Mouse (Mus musculus) thymus, adult 2 months (tissue): ENCODE data around the gene Cdk9. TPM values are rescaled to one million over a fixed set of nuclear protein-coding genes. Genes with fewer than 3 reads are reported as not detected.

Experiments
- DNase-seq: peaks from one replicate; pipeline ENCODE4 v3.0.0; 2021
- H3K27ac ChIP-seq: fragments of 200-500 bp; 2 replicates; pipeline ENCODE4 v1.5.1; 2012; ENCODE audit warnings: low read length, control low read depth; ENCODE audit not compliant: control insufficient read depth, insufficient read depth
- H3K27me3 ChIP-seq: fragments of 200-500 bp; 2 replicates; pipeline ENCODE4 v1.6.1; 2012; ENCODE audit warnings: mild to moderate bottlenecking, low read length, moderate library complexity, mixed read lengths; ENCODE audit not compliant: control insufficient read depth, insufficient read depth
- H3K36me3 ChIP-seq: fragments of 200-500 bp; 2 replicates; pipeline ENCODE4 v1.6.1; 2012; ENCODE audit warnings: mild to moderate bottlenecking, low read length, moderate library complexity; ENCODE audit not compliant: control insufficient read depth, insufficient read depth
- H3K4me1 ChIP-seq: fragments of 200-500 bp; replicated peaks from 2 replicates; pipeline ENCODE4 v1.6.1; 2012; ENCODE audit warnings: low read length; ENCODE audit not compliant: control insufficient read depth, insufficient read depth
- H3K4me3 ChIP-seq: fragments of 200-500 bp; 2 replicates; pipeline ENCODE4 v1.5.1; 2012; ENCODE audit warnings: mild to moderate bottlenecking, low read length, control low read depth, moderate library complexity; ENCODE audit not compliant: control insufficient read depth, insufficient read depth
- CTCF ChIP-seq: fragments of 200-500 bp; IDR thresholded peaks from 2 replicates; pipeline ENCODE4 v1.5.1; 2012; ENCODE audit warnings: mild to moderate bottlenecking, control low read depth, low read length, moderate library complexity, borderline replicate concordance; ENCODE audit not compliant: control insufficient read depth, poor library complexity, insufficient read depth; ENCODE audit errors: extremely low read depth
- POLR2A ChIP-seq: fragments of 200-500 bp; IDR thresholded peaks from 2 replicates; pipeline ENCODE4 v1.6.1; 2012; ENCODE audit warnings: mild to moderate bottlenecking, low read length, control low read depth, moderate library complexity; ENCODE audit not compliant: control insufficient read depth, poor library complexity, insufficient read depth; ENCODE audit errors: extremely low read depth
- WGBS: fragments of 180-500 bp; shearing (Covaris S2); methylation state at CpG from one replicate; pipeline ENCODE4 v1.1.7; 2018; 5-methylcytosine and 5-hydroxymethylcytosine counted together
- polyA plus RNA-seq: library from polyadenylated mRNA; depleted of rRNA; stranded (reverse); fragments of >200 nt; gene quantifications from 2 replicates; pipeline ENCODE4 v1.2.3, GENCODE M21; 2012

The Cdk9 gene
- polyA plus RNA-seq, 1 experiment = 239 TPM

DNA sequence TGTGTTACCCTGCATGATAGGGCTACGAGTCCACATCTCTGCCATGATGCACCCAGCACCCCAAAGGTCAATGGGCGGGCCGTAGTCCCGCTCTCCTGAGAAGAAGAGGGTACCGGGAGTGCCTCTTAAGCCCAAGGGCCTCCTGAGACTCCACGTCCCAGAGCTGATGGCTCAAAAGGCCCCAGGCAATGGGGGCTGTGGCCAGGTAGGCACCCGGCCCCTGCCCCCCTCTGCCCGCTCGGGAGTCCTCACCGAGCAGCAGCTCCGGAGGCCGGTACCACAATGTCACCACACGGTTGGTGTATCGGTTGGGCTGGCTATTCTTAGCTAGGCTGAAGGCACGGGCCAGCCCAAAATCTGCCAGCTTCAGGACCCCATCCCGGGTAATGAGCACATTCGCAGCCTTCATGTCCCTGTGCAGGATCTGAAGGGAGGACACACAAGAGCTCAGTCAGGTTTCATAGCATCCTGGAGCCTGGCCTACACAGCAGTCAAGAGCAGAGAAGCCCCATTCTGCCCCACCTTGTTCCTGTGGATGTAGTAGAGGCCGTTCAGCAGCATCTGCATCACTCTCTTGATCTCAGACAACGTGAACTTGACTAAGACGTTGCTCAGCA, 3.2 kb downstream of the Cdk9 start:
- H3K27me3 ChIP-seq = no peaks in the 10 kb centered on the region
- H3K36me3 ChIP-seq = peaks cover 53% of the 10 kb centered on the region
- peaks cover 18% of the 10 kb centered on the region for H3K4me1 ChIP-seq
- H3K4me3 ChIP-seq = no peak overlapping the region
- no peak for DNase-seq
- 88% methylated on average over 20 of the region's 20 CpGs for WGBS
- H3K27ac ChIP-seq = no peak overlapping the region
- TF ChIP-seq CTCF (no peak), POLR2A (no peak)

DNA sequence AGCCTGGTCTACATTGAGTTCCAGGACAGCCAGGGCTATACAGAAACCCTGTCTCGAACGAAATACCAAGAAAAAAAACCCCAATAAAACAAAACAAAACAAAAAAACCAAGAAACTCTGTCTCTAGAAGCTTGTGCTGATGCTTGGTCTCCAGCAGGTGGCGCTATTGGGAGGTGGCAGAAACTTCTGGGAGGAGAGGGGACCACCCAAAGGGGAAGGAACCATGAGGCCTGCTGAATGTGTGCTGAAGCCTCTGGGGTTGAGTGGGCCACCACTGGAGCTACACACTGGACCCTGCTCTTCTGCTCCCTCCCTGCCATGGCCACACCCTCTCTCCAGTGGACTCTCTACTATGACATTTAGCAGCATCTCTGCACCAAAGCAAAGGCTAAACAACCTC, 4.2 kb downstream of the Cdk9 start:
- H3K4me3 ChIP-seq = no peak overlapping the region
- no peak overlapping the region for H3K27ac ChIP-seq
- peaks cover 53% of the 10 kb centered on the region for H3K36me3 ChIP-seq
- WGBS = 13% methylated on average over 3 of the region's 3 CpGs
- peak; percentile 64 for DNase-seq
- H3K4me1 ChIP-seq = peaks cover 8% of the 10 kb centered on the region
- no peak for TF ChIP-seq POLR2A
- TF ChIP-seq CTCF = peak; percentile 68; the same call in 1 of the 2 replicates
- H3K27me3 ChIP-seq = no peaks in the 10 kb centered on the region

GRCm38 (mm10) chr2:32706971-32707370, 5.9 kb downstream of the Cdk9 start:
- peaks cover 7% of the 10 kb centered on the region; the same call in 1 of the 2 replicates for H3K4me1 ChIP-seq
- no peaks in the 10 kb centered on the region for H3K27me3 ChIP-seq
- no peak overlapping the region for H3K4me3 ChIP-seq
- peaks cover 58% of the 10 kb centered on the region for H3K36me3 ChIP-seq
- 95% methylated on average over 6 of the region's 6 CpGs for WGBS
- H3K27ac ChIP-seq = no peak overlapping the region
- DNase-seq = no peak
- TF ChIP-seq POLR2A (no peak), CTCF (no peak)

DNA sequence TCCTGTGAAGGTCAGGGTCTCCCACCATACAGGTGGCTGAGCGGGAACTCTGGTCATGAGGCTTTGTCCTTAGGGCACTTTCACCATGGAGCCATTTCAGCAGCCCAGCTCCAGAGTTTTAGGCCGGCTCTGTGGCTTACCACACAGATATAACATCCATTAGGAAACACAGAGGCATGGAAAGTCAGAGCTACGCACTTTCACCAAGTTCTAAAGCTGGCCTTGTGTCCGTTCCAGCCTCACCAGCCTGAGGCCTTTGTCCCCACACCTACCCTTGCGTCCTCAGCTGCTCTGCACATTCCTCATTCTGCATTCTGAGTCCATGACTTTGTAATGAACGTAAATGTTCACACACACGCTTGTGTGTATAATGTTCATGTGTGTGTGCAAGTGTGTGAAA, 7.9 kb downstream of the Cdk9 start:
- H3K4me1 ChIP-seq = no peaks in the 10 kb centered on the region
- DNase-seq = no peak
- WGBS = 96% methylated on average over 7 of the region's 7 CpGs
- H3K27ac ChIP-seq = no peak overlapping the region
- TF ChIP-seq POLR2A = no peak
- TF ChIP-seq CTCF = no peak
- H3K36me3 ChIP-seq = peaks cover 53% of the 10 kb centered on the region
- no peak overlapping the region for H3K4me3 ChIP-seq
- no peaks in the 10 kb centered on the region for H3K27me3 ChIP-seq

DNA sequence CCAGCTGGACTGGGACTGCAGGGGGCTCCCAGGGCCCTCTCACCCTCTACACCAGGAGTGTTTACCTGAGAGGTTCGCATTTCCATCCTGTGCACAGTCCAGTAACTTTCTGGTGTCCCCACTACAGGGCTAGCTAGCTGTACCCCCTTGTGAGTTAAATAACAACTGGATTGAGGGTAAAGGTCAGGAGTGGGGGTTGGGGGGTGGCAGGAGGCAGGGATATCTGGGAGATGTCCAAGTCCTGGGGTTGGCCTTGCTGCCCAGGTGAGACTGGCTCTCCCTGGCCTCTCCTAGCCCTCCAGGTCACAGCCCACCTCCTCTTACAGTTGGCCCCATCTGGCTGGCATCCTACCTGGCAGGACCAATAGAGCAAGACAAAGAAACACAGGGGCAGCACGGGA, 8.9 kb downstream of the Cdk9 start, which contains the start of gene Fpgs:
Fpgs (minus strand) TSS at position 125 of the 401 bp plus-strand sequence.
- 96% methylated on average over 2 of the region's 2 CpGs for WGBS
- Histone ChIP-seq H3K27ac (no peak within 1 kb of the TSS), H3K4me1 (no peaks in the 10 kb centered on the region), H3K36me3 (peaks cover 44% of the 10 kb centered on the region), H3K27me3 (no peaks in the 10 kb centered on the region), H3K4me3 (no peak within 1 kb of the TSS)
- no peak for DNase-seq
- TF ChIP-seq POLR2A = no peak
- TF ChIP-seq CTCF = no peak

- no peak overlapping the region for H3K4me3 ChIP-seq
- H3K4me1 ChIP-seq = no peaks in the 10 kb centered on the region
- TF ChIP-seq POLR2A (no peak), CTCF (no peak)
- no peaks in the 10 kb centered on the region for H3K27me3 ChIP-seq
- 97% methylated on average over 8 of the region's 8 CpGs for WGBS
- H3K27ac ChIP-seq = no peak overlapping the region
- no peak for DNase-seq
- peaks cover 35% of the 10 kb centered on the region for H3K36me3 ChIP-seq
These were observed 9.8 kb downstream of the Cdk9 start for GRCm38 (mm10) chr2:32703046-32703445.
